Mouse (Mus musculus) neural tube, embryonic 10.5 days (tissue): ENCODE data around the gene Samd15.
A peak's percentile ranks its signal among the peaks of the same experiment; 100 is the strongest.
"Not testable (repeated sequence)": the region's sequence is repeated elsewhere in the genome, so short reads cannot be mapped to it uniquely, and the experiment has no call there.

ENCODE experiments used
- DNase-seq: peaks from one replicate; pipeline ENCODE4 v3.0.0-alpha.2; 2017; ENCODE audit warnings: low spot score; ENCODE audit errors: extremely low spot score

Samd15 gene

DNA sequence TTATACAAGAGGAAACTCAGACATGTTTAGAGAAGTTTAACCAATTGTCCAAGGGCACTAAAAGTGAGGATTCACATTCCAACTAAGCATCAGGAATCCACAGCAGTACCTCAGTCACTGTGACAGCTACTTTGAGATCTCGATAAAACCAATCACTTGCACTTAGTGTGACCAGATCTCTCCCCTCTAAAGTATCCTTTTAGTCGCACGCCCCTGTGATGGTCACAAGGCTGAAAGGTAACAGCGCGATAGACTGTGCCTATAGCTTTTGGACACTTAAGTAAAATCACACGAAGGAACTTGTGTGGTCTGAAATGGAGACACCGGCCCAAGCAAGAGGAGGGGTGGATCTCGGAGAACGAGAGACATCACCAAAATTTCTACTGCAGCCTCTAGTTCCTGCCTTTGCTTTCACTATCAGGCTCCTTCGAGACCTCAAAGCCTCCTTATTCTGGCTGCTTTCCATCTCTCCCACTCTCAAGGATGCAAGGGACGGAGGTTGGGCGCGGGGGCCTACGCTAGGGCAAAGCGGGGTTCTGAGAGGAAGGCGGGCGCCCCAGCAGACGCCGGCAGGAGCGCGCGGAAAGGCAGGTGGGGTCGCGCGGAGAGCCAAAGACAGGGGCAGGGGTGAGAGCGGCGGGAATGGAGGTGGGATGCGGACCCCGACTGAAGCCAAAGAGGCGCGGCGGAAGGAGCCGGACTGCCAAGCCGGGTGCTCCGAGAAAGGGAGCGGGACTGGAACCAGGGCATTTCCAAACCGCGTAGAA is at the start of gene Samd15:
Samd15 (plus strand) TSS at position 518 of the 767 bp plus-strand sequence.
- DNase-seq = peak; percentile 66

DNA sequence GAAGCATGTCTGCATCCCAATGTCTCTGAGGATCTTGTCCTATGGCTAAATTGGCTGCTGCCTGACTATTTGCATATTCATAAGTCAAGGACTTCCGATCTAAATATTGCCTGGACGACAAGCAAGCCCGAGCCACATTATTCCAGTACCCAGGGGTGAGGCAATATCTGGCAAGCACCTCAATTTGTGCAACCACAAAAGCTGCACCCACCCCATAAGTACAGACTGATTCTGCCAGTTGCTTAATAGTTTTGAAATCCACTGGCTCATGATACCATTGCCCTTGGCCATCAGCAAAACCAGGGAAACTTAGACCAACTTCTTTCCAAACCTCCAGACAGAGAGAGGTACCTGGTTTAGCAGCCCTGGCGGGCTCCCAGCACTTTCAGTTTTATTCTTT is 45.1 kb upstream of the Samd15 start:
- DNase-seq = not testable (repeated sequence)

DNA sequence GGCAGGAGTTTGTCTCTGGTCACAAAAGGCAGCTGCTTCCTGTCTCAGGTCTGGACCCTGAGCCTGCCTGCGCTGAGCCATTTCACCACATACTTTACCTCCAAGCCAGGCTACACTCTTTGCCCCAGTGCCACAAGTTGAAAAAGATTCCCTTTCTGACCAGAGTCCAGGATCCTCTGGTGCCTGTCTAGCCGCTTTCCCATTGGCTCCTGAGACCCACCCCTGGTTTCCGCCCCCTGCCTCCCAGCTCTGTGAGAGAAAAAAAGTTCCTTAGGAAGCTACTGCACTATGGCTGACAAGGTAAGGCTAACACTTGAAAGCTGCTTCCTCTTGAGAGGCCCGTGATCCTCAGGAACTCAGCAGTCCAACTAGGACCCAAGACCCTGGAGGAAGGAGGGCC is 42.2 kb upstream of the Samd15 start:
- DNase-seq = no peak

DNA sequence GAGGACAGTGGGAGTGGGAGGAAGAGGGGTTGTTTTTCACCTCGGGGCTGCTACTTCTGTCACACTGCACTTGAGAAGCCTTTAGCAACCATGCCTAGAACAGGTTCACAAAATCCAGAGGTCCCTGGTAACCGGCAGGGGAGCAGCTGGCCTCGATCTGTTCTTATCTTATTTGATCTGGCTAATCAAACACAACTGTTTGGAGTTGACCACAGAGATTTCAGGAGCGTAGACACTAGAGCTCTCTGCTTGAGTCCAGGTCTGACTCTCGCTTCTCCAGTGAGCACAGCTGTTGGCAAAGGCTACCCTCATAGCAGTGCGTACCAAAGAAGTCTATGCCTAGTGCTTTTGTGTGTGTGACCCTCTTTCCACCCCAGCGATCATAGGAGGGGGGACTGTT is 41.4 kb upstream of the Samd15 start:
- DNase-seq = no peak

DNA sequence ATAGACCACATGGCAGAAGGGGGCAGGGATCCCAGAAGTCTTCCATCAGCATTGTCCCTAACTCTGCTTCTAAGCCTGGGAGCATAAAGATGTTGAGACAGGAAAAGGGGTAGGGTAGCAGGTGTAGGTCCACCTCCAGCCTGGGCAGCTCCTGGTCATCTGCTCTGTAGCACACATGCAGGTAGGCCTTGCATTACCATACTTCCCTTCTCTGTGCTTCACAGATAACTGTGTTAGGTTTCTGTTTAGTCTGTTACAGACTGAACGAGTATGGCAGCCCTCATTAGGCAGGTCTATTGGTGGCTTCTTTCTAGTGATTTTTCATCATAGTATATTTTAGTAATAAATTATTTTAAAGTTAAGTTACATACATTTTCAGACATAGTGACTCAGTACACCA is 39.2 kb upstream of the Samd15 start:
- no peak for DNase-seq

DNA sequence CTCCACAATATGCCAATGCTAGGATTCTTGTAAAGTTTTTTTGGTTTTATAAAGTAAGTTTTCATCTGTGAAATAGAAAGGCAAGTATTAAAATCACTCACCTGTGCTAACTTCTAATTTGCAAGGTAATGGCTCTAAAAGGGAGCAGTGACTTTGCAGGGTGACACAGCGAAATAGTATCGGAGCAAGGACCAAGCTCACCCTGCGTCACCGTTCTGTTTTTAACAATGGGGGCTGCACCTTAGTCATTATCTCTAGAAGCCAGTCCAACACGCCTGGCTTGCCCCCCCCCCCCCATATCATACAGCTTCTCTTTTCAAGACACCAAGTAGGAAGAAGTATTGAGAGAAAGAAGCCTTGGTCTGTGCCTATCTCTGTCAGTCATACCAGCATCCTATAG is 38.7 kb upstream of the Samd15 start:
- DNase-seq = no peak

DNA sequence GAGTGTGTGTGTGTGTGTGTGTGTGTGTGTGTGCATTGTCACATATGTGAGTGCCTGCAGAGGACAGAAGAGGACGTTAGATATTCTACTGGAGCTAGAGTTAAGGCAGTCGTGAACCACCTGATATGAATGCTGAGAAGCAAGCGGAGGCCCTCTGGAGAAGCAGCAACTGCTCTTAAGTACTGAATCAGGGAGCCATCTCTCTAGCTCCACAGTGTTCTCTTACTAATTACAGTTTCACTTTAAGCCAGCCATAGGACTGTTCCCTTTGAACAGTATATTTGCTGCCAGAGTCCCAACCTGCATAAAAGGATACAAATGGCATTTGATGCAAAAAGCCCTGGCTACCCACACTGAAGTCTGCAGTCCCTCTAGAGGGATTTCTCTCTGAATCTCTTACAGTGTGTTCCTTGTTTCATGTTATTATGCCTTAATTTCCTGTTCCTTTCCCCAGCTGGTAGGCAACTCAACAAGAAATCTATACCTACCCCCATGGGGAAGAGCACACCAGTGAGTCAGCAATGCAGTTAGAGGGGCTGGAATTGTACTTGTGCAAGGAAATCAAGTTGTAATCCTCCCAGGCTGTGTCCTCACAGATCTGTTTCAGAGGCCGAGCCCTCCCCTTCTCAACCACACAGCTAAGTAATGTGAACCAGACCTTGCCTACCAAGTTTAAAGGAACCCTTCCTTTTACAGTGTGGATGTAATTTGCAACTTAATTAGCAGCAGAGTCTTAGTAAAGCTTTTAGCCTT is 24.2 kb upstream of the Samd15 start:
- no peak for DNase-seq

DNA sequence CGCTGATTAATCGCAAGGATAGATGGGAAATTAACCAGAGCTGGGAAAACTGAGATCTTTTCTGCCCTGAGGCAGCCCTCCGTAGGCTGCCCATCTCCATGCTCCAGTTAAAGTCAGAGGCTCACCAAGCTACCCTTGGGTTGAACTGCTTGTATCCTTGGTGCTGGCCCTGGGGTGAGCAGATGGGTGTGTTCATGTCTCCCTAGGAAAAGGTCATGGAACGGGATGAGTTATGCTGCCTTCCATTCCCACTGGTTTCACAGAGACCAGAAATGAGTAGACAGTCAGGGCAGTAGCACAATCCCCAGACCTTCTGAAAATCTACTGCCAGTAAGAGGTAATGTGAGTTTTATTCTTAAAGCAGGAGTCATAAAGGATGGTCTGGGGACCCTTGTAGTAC is 21.9 kb upstream of the Samd15 start:
- no peak for DNase-seq

DNA sequence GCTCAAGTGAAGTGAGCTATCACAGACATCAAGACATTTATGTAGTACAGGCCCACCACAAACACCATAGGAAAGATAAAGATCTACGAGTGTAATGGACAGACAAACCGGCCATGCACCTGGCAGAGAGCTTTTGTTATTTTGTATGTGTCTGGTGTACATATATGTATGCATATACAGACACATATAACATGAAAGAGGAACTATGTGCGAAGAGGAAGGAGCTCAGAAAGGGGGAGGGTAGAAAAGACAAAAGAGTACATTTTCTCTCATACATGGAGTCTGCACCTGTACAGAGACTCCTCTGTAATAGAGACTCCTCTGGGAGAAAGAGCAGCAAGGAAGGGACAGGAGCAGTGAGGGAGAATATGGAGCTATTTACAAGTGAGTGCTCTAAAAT is 6.5 kb upstream of the Samd15 start:
- DNase-seq = no peak

DNA sequence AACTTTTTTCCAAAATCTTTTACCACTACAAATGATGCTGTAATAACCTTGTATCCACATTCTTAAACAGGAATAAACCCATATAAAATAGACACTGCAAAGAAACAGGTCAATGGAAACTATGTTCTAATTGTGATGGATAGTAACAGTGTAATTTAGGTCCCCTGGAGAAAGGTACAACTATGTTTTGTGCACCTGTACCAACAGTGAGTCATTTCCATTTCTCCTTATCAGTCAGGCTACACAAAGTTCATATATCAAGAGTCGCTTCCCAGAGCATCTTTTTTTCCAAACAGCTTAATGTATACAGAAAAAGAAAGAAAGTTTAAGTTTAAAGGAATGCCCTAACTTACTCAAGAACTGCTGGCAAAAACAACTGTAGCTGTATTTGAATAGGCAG is 4.5 kb upstream of the Samd15 start:
- no peak for DNase-seq

DNA sequence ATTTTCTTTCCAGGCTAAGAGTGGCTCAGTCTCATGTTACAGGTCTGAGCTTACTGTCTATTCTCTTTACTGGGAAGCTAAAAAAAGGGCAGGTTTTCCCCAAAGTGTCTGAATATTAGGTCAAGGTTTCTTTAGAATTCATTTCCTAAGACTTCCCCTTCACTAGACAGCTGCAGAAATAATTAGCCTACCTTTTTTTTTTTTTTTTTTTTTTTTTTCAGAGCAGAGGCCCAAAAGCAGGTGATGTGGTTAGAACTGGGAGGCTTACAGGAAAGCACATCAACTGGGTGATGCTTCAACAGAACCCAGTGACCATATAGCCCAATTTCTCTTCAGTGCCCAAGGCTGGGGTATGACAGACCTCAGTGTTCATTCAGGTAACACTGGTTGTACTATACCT is 3.2 kb upstream of the Samd15 start:
- DNase-seq = no peak

DNA sequence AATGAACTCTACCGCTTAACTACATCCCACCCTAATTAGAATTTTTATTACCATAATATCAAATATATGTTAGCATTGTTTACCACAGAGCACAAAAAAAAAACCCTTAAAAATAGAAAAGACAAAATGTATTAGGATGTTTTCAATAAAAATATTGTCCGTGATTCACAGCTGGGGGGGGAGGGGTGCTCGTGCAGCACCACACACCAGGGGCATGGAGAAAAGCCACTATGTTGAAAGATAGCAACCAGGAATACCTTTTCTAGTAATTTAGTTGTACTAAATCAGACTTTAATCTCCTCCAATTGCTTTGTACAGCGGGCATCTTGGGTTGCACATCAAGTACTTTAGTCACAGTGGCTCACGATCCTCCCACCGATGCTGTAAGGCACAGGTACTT is 731 bp upstream of the Samd15 start:
- DNase-seq = no peak

DNA sequence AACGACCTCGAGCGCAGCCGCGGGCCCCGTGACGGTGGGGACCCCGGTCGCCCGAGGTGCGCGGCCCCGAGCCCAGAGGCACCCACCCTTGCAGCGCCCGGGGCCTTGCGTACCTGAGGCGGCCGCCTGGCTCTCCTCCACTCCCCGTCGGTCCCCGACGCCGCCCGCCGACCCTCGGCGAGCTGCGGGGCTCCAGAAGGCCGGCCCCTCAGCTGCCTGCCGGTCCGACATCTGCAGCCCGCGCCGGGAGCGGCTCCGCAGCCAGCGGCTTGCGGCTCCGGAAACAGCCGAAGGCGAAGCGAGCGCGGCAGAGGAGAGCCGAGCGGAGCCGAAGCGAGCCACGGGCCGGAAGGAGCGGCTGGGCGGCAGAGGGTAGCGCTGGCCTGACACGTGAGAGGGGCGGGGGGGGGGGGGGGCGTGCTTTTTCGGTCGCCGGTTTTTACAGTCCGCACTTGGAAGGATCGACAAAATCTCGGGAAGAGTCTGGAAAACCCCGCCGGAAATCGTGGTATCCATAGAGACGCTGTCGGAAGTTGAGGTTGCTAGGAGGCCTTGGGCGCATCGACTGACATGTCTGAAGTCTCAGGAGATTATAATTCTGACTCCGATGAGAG is 557 bp downstream of the Samd15 start, which contains the start of gene Tmed8:
Tmed8 (minus strand) TSS at position 482 of the 614 bp plus-strand sequence.
- DNase-seq = peak; percentile 82

DNA sequence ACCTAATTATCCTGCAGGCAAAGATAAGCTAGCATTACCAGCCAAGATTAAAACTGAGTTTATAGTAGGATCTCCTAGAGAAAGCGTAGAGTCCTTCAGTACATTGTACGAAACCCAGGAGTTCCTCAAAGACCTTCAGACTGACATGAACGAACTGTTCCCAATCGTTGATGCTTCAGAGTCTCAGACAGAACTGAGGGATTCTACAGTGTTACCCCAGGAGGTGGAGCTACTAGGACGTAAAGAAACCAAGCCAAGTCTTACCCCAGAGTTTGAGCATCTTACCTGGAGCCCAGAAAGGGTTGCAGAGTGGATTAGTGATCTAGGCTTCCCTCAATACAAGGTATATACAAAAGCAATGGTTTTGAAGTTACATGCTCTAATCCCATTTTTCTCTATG is 2.2 kb downstream of the Samd15 start:
- no peak for DNase-seq

DNA sequence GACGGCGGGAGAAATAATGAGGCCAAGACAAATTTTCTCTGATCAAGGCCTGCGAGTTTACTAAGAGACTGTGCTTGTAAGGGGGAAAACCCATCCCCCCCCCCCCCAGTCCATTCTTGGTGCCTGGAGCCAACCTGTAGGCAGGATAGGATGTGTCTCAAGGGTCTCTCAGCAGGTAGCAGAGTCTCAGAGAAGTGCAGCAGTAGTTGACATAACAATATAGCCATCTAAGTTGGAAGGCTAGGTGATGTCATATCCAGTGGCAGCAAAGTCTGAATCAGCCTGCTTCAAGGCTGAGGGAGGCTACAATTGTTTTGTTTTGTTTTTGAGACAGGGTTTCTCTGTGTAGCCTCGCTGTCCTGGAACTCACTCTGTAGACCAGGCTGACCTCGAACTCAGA is 6.3 kb downstream of the Samd15 start:
- not testable (repeated sequence) for DNase-seq

DNA sequence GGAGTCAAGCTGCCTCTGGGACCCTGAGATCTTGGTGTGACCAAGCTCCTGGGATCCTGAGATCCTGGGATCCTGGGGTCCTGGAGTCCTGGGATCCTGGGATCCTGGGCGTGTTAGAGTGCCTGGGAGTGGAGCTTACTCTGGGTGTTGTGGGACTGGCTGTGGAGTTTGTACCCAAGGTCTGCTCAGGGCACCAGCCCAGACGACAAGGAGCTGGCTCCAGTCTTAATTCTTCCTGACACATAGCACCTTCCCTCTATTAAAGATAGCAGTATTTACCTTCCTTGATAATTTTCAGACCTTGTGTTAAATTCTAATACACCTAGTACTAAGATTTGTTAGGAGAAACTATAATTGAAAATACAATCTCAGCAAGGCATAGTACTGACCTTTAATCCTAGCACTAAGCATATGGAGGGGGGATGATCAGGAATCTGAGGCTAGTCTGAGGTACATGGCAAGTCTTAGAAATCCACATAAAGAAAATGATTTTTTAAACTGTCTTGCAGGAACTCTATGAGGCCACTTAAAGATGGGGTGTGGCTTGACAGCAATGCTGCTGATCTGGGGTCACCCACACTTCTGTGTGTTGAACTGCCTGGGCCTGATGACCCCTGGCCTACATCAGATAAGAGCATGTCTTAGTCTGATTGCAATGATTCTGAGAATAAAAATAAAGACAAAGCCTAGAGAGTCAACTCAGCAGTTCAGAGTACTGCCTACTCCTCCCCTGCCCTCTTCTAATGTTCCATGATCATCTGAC is 13.5 kb downstream of the Samd15 start:
- no peak for DNase-seq

DNA sequence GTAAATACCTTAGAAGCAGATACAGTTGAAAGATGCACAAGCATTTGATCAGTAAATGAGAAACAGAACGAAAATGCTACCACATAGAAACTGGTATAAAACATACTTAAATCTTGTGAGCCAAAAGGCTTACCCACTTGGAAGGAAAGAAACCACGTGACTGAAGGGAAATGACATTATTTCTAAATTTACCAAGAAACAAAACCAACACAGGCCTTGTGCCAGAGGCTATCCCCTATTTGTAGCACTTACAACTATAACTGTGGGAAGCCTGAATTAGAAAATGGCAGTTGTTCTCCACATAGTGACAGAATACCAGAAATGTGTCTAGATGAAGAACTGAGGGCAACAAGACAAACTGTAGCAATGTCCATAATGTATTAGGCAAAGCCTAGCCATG is 16.5 kb downstream of the Samd15 start:
- no peak for DNase-seq

DNA sequence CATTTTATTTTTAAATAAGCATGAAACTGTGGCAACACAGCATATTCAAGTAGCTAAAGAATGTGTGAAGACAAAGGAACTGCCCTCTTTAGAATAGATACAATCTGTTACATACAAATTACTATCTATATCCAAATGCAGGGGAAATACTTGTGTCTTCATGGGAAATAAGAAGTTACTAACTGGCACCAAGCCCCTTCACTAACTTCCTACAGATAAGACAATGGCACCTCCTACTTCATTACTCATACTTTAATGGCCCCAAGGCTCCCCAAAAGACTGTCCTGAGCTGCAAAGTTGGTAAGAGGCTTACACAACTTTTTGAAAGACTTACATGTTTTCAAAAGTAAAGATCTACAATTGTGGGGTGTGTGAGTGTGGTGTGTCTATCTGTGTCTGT is 18.1 kb downstream of the Samd15 start:
- DNase-seq = no peak

DNA sequence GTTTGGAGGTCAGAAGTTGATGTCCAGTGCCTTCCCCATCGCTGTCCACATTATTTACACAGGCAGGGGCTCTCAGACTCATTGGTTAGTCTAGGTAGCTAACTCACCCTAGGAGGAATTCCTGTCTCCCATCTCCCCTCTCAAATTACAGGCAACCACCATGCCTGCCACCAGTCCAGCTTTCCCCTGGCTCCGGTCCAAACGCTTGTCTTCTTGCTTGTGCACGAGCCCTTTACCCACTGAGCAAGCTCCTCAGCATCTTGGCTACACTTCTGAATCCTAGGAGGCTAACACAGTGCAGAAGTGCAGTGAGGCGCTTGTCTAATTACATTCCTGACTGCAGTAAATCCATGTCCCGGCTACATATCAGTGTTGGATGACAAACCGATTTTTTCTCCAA is 19.8 kb downstream of the Samd15 start:
- peak; percentile 15 for DNase-seq

DNA sequence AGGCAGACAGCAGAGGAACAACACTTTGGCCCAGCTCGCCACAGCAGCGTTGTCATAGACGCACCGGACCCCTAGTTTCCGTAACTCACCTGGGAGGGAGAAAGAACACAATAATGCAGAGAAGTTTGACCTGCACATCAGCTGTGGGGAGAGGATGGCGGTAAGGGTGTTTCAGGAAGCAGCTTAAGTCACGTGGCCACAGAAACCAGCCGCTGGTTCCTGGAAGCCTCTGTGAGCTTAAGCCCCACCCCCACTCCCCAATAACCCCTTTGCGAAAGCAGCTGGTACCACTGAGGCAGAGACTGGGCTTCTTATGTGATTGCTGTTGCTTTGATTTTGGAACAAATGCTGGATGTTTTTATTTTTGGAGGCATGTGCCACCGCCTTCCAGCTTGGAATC is 25.4 kb downstream of the Samd15 start:
- DNase-seq = no peak

DNA sequence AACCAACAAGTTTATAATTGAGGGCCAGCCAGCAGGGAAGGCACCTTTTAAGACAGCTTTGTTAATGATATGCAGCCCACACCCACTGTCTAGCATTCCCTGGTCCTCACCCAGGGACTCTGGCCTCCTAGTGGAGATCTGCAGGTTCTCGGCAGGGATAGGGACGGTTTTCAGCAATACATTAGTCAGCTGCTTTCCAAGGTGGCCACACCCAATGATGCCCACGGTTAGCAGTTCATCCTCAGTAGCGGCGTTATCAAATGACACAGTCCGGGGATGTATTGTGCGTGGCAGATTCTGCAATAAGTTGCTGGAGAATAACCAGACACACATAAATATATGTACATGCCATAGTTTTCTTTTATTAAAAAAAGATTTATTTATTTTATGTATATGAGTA is 27.3 kb downstream of the Samd15 start:
- DNase-seq = no peak

DNA sequence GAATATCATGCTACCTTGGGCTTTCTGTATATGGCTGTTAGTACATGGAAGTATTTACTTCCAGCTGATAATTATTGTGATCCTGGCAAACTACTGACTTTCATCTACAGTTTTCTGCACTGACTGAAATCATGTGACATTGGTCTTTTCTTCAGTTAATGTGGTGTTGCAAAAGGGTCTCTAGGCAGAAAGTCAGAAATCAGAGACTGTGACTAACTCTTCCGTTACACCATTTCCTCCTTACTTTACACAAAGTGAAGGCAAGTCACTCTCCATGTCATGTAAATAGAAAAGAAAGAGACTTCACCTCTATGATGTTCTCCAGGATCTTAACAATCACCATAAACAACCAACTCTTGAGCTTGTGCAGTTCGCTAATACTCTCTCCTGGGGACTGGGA is 30.1 kb downstream of the Samd15 start:
- no peak for DNase-seq
